Mouse (Mus musculus): Measurements from ENCODE around the gene Hesx1.
A peak's percentile ranks its signal among the peaks of the same experiment; 100 is the strongest.

GRCm38 (mm10) chr14:26969856-26970407 lies 24.3 kb upstream of the Hesx1 start:
- TF ChIP-seq CTCF (IDR thresholded peaks at IDR 0.05; ENCODE audit: control insufficient read depth, insufficient read depth, insufficient read length) (peak; percentile 27), MYOG (IDR thresholded peaks at IDR 0.05; ENCODE audit: control insufficient read depth, extremely low read depth, insufficient read length) (no peak)
